Mouse (Mus musculus) kidney, adult 11 months (tissue): ENCODE data around the gene Nos3.
A peak's percentile ranks its signal among the peaks of the same experiment; 100 is the strongest.

Experiments
- DNase-seq: peaks from one replicate; pipeline ENCODE4 v3.0.0; 2022

Gene Nos3

GRCm38 (mm10) chr5:24364508-24364907 lies at the start of gene Nos3:
Nos3 (plus strand) TSS chr5:24364810.
- peak; percentile 42 for DNase-seq

GRCm38 (mm10) chr5:24319776-24320466 lies 44.7 kb upstream of the Nos3 start:
- no peak for DNase-seq

GRCm38 (mm10) chr5:24320467-24320813 lies 44.2 kb upstream of the Nos3 start:
- no peak for DNase-seq

- no peak for DNase-seq
Observed at GRCm38 (mm10) chr5:24320894-24321293, 43.7 kb upstream of the Nos3 start.

- no peak for DNase-seq
Observed at GRCm38 (mm10) chr5:24321711-24322682, 42.6 kb upstream of the Nos3 start.

GRCm38 (mm10) chr5:24325251-24325650 lies 39.4 kb upstream of the Nos3 start:
- DNase-seq, result no peak

- no peak for DNase-seq
Observed at GRCm38 (mm10) chr5:24326166-24326841, 38.3 kb upstream of the Nos3 start.

- DNase-seq, result no peak
Observed at GRCm38 (mm10) chr5:24326842-24327417, 37.7 kb upstream of the Nos3 start.

GRCm38 (mm10) chr5:24328813-24329211 lies 35.8 kb upstream of the Nos3 start:
- DNase-seq, result no peak

GRCm38 (mm10) chr5:24329212-24329964 lies 35.2 kb upstream of the Nos3 start:
- DNase-seq, result peak; percentile 66

- no peak for DNase-seq
Observed at GRCm38 (mm10) chr5:24329965-24330298, 34.7 kb upstream of the Nos3 start.

GRCm38 (mm10) chr5:24332401-24332800 lies 32.2 kb upstream of the Nos3 start:
- no peak for DNase-seq

- no peak for DNase-seq
Observed at GRCm38 (mm10) chr5:24334749-24335148, 29.9 kb upstream of the Nos3 start.

- no peak for DNase-seq
Observed at GRCm38 (mm10) chr5:24335888-24336511, 28.6 kb upstream of the Nos3 start.

GRCm38 (mm10) chr5:24337366-24337765 lies 27.2 kb upstream of the Nos3 start:
- DNase-seq, result no peak

- no peak for DNase-seq
Observed at GRCm38 (mm10) chr5:24337821-24338220, 26.8 kb upstream of the Nos3 start.

- DNase-seq, result no peak
Observed at GRCm38 (mm10) chr5:24342205-24342963, 22.2 kb upstream of the Nos3 start.

- no peak for DNase-seq
Observed at GRCm38 (mm10) chr5:24342966-24343365, 21.6 kb upstream of the Nos3 start.

- no peak for DNase-seq
Observed at GRCm38 (mm10) chr5:24343379-24343778, 21.2 kb upstream of the Nos3 start.

- no peak for DNase-seq
Observed at GRCm38 (mm10) chr5:24343977-24344436, 20.6 kb upstream of the Nos3 start.

- DNase-seq, result no peak
Observed at GRCm38 (mm10) chr5:24344477-24345051, 20.0 kb upstream of the Nos3 start.
